Mouse (Mus musculus) kidney, adult 18-20 months (tissue): ENCODE results near the gene C2cd5.

Experiments
- DNase-seq: peaks from one replicate; pipeline ENCODE4 v3.0.0; 2021

The C2cd5 gene

DNA sequence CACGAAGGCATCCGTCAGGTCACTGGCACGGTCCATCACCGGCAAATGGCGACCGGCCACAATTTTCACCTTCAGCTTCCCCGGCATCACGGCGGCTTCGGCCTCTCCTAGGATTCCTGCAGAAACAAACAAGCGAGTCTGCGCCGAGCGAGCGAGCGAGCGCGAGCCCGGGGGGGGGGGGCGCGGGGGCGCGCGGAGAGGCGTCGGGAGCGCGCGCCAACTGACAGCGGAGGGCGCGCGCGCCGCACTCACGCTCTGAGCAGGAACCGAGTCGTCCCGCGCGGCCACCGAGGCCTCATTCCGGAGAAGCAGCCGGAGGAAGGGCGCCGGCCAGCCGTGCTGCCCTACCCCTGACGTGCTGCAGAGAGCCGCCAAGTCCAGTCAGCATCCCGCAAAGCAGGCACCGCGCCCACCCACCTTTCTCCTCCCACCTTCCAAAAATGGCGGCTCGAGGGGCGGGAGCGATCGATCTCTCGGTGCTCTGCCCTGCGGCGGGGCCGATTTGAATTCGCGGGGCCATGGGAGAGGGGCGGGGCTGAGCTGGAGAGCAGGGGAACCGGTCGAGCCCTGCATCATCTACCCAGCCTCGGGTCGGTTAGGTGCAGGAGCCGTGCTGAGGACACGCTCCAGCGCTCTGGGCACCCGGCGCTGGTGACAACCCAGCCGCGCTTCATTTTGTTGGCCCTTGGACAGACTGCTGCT is at the start of gene C2cd5:
TSS of gene C2cd5 (minus strand) at position 461 of the 702 bp plus-strand sequence.
- DNase-seq: peak; percentile 98

GRCm38 (mm10) chr6:143148868-143149267 is 48.9 kb upstream of the C2cd5 start:
- DNase-seq: no peak

DNA sequence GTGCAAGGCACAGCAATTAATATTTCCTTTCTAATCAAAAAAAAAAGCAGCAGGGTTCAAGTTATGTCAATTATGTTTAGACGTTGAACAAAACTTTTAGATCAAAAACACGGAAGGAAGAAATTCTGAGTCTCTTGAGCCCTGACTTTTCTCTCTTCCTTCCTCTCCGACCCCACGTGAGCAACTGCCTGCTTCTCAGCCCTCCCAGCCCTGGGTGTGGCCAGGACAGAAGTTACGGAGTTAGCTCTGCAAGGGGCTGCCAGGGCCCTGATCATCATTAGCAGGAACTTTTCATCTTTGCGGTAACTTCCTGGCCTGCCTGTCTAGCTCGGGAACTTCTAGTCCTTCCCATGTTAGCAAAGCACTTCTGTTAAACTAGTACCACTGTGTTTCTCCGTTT is 46.8 kb upstream of the C2cd5 start:
- no peak for DNase-seq

DNA sequence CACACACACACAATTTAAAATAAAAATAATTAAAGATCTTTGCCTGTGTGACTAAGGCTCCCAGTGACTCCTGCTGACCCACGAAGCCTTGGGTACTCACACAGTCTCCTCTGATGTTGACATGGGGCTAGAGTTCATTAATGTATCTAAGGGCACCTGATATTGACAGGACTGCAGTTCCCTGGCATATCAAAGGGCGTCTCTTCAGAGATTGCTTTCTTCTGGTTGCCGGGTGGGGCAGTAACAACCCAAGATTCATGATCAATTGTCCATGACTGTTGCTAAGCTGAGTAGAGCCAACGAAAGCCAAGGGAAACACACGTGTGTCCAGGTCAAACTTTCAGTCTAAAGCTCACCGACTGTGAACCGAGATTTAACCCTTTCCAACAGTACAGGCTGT is 45.1 kb upstream of the C2cd5 start:
- no peak for DNase-seq

GRCm38 (mm10) chr6:143144556-143144955 is 44.6 kb upstream of the C2cd5 start:
- no peak for DNase-seq

DNA sequence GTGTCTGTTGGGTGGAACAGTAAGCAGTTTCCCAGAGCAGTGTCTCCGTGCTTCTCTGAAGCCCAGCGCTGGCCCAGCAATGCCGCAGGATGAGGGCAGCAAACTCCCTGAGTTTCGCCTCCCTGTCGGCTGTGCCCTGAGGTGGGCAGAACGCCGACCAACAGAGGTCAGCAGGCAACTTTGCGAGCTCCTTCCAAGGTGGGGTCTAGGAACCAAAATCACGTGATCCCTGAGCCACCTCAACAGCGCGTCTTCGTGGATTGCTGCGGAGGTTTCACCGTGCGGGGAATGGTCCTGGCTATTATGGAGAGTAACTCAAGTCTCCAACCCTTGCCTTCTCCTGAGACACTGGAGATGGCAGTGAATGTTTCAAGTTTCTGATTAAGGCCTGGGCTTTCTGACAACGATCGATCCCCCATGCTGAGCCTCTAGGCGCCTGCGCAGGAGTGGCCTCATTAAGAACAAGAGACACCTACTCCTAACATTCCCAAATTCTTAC is 43.9 kb upstream of the C2cd5 start:
- no peak for DNase-seq

DNA sequence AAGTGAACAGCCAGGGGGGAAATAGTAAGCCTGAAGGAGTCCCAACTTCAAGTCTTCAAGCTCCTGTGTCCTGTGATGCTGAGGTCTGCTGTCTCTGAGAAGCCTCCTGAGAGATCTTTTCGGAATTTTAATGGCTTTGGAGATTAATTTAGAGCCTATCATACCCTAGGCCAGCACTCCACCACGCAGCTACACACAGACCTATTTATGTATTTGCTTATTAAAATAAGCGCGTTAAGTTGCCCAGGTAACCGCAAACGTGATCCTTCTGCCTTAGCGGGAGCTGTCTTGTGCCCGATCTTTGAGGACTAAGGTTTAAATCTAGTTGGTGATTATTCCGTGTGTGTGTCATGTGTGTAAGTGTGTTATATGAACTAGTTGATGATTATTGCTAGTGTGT is 43.4 kb upstream of the C2cd5 start:
- no peak for DNase-seq

DNA sequence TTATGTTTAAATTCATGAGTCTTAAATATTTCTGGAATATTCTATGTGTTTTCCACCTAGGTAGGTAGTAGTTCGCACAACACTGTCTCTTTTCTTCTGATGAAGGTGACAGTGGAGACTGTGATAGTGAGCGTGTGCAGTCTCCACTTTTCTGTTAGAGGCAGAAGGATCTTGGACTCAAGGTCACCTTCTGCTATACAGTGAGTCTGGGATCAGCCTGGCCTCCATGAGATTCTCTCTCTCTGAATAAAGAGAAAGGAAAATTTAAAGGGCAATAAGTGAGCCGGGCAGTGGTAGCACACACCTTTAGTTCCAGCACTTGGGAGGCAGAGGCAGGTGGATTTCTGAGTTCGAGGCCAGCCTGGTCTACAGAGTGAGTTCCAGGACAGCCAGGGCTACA is 42.9 kb upstream of the C2cd5 start:
- no peak for DNase-seq

DNA sequence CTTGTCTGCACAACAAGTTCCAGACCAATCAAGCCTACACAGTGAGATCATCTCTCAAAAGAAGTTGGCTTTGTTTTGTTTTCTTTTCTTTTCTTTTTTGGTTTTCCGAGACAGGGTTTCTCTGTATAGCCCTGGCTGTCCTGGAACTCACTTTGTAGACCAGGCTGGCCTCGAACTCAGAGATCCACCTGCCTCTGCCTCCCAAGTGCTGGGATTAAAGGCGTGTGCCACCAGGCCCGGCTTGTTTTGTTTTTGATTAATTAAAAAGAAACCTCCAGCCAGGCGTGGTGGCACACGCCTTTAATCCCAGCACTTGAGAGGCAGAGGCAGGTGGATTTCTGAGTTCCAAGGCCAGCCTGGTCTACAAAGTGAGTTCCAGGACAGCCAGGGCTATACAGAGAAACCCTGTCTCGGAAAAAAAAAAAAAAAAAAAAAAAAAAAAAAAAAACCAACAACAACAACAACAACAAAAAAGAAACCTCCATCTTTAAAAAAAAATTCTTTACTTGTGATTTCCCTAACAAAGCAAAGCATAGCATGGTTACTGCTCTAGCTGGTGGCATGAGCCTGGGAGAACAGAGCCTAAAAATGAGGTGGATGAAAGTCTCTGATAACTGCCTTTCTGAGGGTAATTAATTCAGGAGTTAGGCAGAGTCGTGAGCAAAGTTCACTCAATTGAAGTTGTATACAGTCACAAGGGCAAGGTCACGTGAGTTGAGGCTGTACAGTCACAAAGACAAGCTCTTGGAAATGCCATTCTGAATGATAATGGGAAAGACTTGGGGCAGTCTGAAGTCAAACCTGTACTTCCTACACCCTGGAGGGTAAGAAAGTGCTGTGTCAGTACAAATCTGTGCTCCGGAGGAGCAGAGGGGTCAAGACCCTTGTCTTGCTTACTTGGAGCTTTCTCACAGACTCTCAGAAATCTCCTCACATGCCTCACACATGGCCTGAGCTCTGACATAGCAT is 42.0 kb upstream of the C2cd5 start:
- peak; percentile 58 for DNase-seq

DNA sequence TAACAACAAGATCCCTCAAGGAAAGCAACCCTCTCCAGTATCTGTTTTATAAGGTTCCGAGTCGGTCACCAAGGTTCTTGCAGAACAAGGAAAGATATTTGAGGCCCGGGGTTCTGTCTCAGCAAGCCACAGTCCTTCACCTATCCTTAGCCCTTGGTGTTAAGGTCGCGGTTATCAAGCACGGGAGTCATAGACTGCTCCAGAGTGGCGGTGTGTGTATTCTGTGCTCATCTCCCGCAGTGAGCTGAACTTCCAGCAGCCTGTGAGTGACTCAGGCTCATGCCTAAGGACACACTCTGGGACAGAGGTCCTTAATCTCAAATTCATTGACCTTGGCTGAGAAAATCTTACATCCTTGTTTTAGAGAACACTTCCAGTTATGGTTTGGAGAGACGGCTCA is 40.9 kb upstream of the C2cd5 start:
- DNase-seq: no peak

- DNase-seq: no peak
These were observed 39.5 kb upstream of the C2cd5 start for GRCm38 (mm10) chr6:143139417-143139816.

GRCm38 (mm10) chr6:143137341-143137740 is 37.4 kb upstream of the C2cd5 start:
- no peak for DNase-seq

GRCm38 (mm10) chr6:143136688-143137087 is 36.7 kb upstream of the C2cd5 start:
- DNase-seq: no peak

- DNase-seq: no peak
These were observed 35.2 kb upstream of the C2cd5 start for GRCm38 (mm10) chr6:143135097-143135496.

GRCm38 (mm10) chr6:143133150-143133549 is 33.2 kb upstream of the C2cd5 start:
- DNase-seq: no peak

DNA sequence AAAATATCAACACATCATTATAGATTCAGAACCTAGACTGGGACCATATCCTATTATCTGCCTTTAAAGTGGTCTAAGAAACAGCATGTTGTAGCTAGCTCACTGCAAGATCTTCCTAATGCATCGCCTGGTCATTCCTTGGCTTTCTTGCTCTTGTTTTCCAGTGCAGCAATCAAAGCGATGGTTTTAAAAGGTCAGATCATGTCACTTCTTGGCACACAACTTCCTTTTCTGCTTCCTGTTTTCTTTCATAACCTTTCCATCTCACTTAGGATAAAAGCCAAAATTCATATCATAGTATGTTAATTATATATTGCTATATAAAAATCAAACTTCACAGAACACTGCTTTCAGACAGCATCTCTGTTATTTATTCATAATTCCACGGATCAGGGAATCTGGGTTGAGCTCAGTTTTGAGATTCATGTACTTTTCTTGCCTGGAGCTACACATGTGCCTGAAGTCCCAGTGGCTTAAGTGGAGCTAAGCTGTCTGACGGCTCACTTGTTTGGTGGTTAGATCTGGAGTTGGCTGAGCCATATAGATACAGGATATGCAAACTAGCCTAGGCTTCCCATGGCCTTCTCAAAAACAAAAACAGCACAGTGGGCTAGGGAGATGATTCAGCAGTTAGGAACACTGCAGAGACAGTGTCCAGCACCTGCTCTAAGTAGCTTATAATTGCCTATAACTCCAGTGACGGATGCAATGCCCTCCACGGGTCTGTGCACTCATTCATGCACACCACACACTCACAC is 32.1 kb upstream of the C2cd5 start:
- no peak for DNase-seq

GRCm38 (mm10) chr6:143130411-143130810 is 30.5 kb upstream of the C2cd5 start:
- no peak for DNase-seq

GRCm38 (mm10) chr6:143129952-143130351 is 30.0 kb upstream of the C2cd5 start:
- DNase-seq: no peak

DNA sequence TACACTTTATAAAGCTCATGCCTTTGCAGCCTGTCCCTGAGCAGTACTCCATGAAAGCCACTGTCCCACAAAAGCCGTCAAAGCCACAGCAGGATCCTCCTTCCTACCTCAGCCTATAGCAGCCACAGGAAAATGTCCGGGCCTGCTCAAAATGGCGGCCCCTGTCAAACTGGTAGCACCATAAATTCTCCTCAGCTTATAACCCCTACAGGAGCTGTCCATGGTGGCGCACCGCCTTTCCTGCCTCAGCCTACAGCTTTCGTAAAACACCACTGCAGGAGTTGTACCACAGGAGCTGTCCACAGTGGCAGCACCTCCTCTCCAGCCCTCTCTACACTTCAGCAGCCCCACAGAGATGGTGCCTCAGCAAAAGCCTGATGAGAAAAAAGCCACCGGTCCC is 29.5 kb upstream of the C2cd5 start:
- no peak for DNase-seq

GRCm38 (mm10) chr6:143125721-143126120 is 25.8 kb upstream of the C2cd5 start:
- no peak for DNase-seq

GRCm38 (mm10) chr6:143119325-143119724 is 19.4 kb upstream of the C2cd5 start:
- DNase-seq: no peak

GRCm38 (mm10) chr6:143116779-143117178 is 16.8 kb upstream of the C2cd5 start:
- no peak for DNase-seq

- DNase-seq: no peak
These were observed 15.6 kb upstream of the C2cd5 start for GRCm38 (mm10) chr6:143115505-143115904.
